ENCODE assay signal across 27 mouse cellular contexts in genomic region chr11:119768511-119768910, GRCm38 (mm10).
"Had no signal": no experiment of that assay in that cellular context is flagged by ENCODE, and none has a peak within 500 bp of the region (broad histone marks: within the 10 kb centered on the region; RNA-seq: fewer than 3 reads in every experiment).

No protein-coding gene starts in this region.

- H3K9me3 ChIP-seq: embryonic facial prominence, embryonic 10.5 days; embryonic facial prominence, embryonic 12.5 days; embryonic facial prominence, embryonic 13.5 days; embryonic facial prominence, embryonic 15.5 days; forebrain, embryonic 12.5 days; forebrain, embryonic 13.5 days; forebrain, embryonic 15.5 days had no signal

- ATAC-seq: forebrain, embryonic 13.5 days; forebrain, embryonic 14.5 days; forebrain, embryonic 15.5 days; forebrain, postnatal 0 days had no signal

- H3K36me3 ChIP-seq: embryonic facial prominence, embryonic 15.5 days; forebrain, embryonic 15.5 days had no signal

- H3K27me3 ChIP-seq: embryonic facial prominence, embryonic 12.5 days; embryonic facial prominence, embryonic 13.5 days; embryonic facial prominence, embryonic 15.5 days; forebrain, embryonic 12.5 days; forebrain, embryonic 13.5 days; forebrain, embryonic 15.5 days had no signal

- DNase-seq: cerebellum, adult 18-20 months; cerebellum, adult 2 months; cerebellum, adult 8-10 months; cerebellum, adult 9-10 months; cerebellum, adult 9-11 months; cerebellum, postnatal 14 days; cerebellum, postnatal 25 days; cerebellum, postnatal 36 days; embryo, embryonic 11 days; forebrain, postnatal 0 days; gastrocnemius, adult 2 months; gastrocnemius, postnatal 10 days; gastrocnemius, postnatal 14 days; gastrocnemius, postnatal 25 days; gastrocnemius, postnatal 36 days; heart, adult 11 months; heart, adult 18-20 months; heart, adult 2 months had no signal

- H3K9ac ChIP-seq: embryonic facial prominence, embryonic 12.5 days; embryonic facial prominence, embryonic 13.5 days; embryonic facial prominence, embryonic 15.5 days; forebrain, embryonic 12.5 days; forebrain, embryonic 13.5 days; forebrain, embryonic 15.5 days; forebrain, postnatal 0 days had no signal

- H3K4me3 ChIP-seq: embryonic facial prominence, embryonic 10.5 days; embryonic facial prominence, embryonic 12.5 days; embryonic facial prominence, embryonic 13.5 days; embryonic facial prominence, embryonic 15.5 days; erythroblast, embryonic 14.5 days; forebrain, embryonic 12.5 days; forebrain, embryonic 13.5 days; forebrain, embryonic 15.5 days; gastrocnemius, adult 2 months; heart, adult 2 months had no signal

- H3K4me2 ChIP-seq: embryonic facial prominence, embryonic 12.5 days; embryonic facial prominence, embryonic 13.5 days; embryonic facial prominence, embryonic 15.5 days; forebrain, embryonic 12.5 days; forebrain, embryonic 13.5 days; forebrain, embryonic 15.5 days had no signal

- H3K27ac ChIP-seq: embryonic facial prominence, embryonic 12.5 days; embryonic facial prominence, embryonic 13.5 days; embryonic facial prominence, embryonic 15.5 days; forebrain, embryonic 12.5 days; forebrain, embryonic 13.5 days; forebrain, embryonic 15.5 days; gastrocnemius, adult 2 months; heart, adult 2 months had no signal

- H3K4me1 ChIP-seq: embryonic facial prominence, embryonic 12.5 days had no signal
